Mouse (Mus musculus): ENCODE results near the gene Smim24.

Smim24 gene

GRCm38 (mm10) chr10:81392781-81393185 is at the start of gene Smim24:
Gene Smim24, plus strand, starts transcription at chr10:81393051.
- no peak for DNase-seq (ENCODE audit: extremely low read depth, insufficient read length, low spot score)

GRCm38 (mm10) chr10:81344421-81345161 is 48.3 kb upstream of the Smim24 start:
- no peak for DNase-seq (ENCODE audit: extremely low read depth, insufficient read length, low spot score)

- DNase-seq (ENCODE audit: extremely low read depth, insufficient read length, low spot score) = no peak
Measured at GRCm38 (mm10) chr10:81345162-81345534, 47.7 kb upstream of the Smim24 start.

- no peak for DNase-seq (ENCODE audit: extremely low read depth, insufficient read length, low spot score)
Measured at GRCm38 (mm10) chr10:81346453-81347067, 46.3 kb upstream of the Smim24 start.

DNA sequence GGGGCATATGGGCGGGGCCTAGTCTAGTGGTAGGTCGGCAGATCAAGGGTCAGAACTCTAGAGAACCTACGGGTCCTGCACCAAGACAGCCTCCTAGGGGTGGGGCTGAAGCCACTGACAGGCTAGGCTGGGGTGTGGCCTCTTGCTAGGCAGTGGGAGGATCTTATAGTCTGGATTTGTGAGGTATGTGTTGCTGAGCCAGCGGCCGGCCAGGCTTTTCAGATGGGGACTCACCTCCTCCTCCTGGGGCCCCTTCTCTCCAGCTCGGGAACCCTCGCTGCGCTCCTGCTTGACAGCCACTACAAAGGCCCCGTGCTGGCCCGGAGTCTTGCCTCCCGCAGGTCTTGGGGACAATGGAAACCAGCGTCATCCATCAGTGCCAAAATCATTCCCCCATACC is 43.7 kb upstream of the Smim24 start:
- peak; percentile 72 for DNase-seq (ENCODE audit: extremely low read depth, insufficient read length, low spot score)

- DNase-seq (ENCODE audit: extremely low read depth, insufficient read length, low spot score) = no peak
Measured at GRCm38 (mm10) chr10:81349961-81350350, 42.9 kb upstream of the Smim24 start.

DNA sequence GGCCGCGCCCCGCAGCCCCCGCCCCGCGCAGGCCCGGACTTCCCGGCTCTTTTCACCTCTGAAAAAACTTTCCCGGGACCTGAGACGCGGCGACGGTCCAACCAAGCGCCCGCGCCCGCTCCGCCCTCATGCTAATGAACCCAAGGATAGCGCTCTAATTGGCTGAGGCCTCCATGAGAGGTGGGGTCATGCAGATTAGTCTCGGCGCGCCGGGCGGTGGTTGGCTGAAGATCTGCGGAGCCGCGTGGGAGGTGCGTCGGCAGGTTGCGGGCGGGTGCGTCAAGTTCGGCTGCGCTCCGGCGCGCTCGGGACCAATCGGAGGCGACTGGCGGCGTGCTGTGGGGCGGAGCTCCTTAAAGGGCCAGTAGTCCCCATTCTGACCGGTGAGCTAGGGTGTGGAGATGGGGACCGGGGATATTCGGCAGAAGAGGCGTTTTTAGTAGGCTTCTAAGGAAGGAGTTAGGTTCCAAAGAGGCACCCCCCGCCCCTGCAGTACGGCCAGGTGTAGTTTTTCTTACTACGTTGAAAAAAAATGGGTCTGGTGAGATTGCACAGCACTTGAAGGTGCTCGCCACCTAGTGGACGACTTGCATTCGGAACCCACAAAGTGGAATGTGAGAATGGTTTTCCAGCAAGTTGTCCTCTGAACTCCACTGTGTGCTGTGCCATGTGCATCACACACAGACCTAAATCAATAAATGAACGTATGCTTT is 42.3 kb upstream of the Smim24 start, which contains the start of gene Hmg20b:
TSS of gene Hmg20b (minus strand) at position 130 of the 713 bp plus-strand sequence.
- DNase-seq (ENCODE audit: extremely low read depth, insufficient read length, low spot score) = peak; percentile 100

GRCm38 (mm10) chr10:81351678-81352291 is 41.1 kb upstream of the Smim24 start:
- no peak for DNase-seq (ENCODE audit: extremely low read depth, insufficient read length, low spot score)

DNA sequence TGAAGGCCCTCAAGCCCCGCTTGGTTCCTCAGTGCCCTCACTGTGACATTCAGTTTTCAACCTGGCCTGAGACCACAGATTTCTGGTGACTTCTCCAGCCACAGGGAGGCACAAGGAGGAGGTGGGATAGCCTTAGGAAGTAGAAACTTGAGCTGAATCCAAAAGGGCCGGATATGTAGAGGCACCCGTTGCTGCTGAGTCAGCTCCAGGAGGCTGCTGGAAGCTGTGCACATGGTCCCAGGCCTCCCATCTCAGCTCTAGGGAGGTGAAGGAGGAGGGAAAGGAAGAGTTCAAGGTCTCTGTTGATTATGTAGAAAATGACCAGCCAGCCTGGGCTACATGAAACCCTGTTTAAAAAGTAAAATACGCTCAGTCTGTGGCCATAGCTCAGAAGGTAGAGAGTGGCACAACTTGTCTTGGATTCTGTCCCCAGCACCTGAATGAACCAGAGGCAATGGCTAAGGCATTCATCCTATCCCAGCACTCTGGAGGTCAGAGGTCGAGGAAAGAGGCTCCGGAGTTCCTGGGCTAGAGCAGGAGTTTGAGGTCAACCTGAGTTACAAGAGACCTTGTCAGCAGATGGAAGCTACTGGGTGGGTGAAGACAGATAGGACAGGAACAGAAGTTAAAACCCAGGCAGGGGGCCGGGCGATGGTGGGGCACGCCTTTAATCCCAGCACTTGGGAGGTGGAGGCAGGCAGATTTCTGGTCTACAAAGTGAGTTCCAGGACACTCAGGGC is 37.9 kb upstream of the Smim24 start:
- DNase-seq (ENCODE audit: extremely low read depth, insufficient read length, low spot score) = no peak

DNA sequence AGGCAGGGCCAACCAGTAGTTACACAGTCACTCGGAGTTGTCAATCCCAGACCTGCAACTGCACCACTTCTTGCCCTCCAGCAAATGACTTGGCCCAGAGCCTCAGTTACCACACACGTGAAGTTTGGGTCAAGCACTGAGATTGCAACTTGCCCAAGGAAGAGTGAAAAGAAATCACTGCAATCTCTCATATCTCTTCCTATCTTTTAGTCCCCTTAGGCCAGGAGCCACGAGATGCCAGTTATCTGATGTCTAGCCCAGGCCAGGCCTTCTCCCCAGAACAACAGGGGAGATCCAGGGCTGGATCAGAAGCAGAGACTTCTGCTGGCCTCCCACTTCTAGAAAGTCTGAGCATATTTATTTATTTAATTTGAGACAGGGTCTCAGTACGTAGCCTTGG is 37.3 kb upstream of the Smim24 start:
- DNase-seq (ENCODE audit: extremely low read depth, insufficient read length, low spot score) = no peak

DNA sequence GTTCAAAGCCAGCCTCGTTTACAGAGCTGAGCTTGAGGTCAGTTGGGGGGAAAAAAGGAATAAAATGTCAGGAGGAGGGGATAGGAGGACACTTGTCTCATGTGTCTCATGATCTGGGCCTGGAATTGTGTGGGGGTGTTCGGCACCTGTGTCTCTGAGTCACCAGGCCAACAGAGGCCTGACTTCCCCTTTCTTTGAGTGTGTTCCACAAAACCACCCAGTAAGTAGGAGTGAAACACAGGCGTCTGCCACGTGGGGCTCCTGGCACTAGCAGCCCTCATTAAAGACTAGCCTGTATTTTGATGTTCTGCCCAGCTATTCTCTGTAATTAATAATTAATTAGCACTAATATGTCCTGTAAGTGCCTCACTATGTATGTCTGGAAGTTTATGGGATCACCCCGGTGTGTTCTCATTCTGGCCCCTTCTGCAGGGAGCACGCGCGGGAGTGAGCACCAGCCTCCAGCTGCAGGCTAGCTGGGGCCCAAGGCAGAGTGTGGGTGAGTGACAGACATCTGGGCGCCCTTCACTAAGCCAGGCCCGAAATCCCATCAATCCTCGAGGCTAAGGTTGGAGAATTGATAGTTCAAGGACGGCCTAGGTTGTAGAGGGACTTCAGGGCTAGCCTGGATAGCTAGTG is 36.4 kb upstream of the Smim24 start:
- no peak for DNase-seq (ENCODE audit: extremely low read depth, insufficient read length, low spot score)

DNA sequence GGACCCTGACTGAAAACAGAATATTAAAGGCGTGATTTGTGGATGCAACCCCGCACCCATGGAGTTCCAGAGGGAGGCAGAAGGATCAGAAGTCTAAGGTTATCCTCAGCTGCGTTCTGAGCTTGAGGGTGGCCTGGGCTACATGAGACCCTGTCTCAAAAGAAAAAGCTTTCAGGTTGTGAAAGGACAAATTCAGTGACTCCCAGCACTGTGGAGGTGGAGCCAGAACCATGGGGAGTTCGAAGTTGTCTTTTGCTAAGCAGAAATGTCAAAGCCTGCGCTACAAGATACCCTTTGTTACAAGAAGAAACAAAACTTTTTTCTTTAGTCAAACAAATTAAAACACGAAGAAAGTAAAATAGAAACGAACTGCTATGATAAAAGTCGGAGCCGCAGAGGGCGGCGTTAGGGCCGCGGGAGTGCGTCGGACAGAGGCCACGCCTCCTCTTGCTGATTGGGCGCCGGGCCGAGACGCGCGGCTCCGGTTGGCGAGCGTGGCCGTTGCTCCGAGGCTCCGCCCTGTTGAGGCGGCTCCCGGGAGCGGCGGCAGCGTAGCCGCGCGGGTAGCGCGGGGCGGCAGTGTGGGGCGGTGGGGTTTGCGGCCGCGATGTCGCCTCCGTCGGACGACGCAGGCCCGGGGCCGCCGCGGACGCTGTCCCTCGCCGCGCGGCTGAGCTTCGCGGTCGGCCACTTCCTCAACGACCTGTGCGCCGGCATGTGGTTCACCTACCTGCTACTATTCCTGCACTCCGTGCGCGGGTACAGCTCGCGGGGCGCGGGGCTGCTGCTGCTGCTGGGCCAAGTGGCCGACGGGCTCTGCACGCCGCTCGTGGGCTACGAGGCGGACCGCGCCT is 35.6 kb upstream of the Smim24 start, which contains the start of gene Mfsd12:
TSS of gene Mfsd12 (plus strand) at position 501 of the 854 bp plus-strand sequence.
- peak; percentile 87 for DNase-seq (ENCODE audit: extremely low read depth, insufficient read length, low spot score)

GRCm38 (mm10) chr10:81358209-81358608 is 34.6 kb upstream of the Smim24 start:
- no peak for DNase-seq (ENCODE audit: extremely low read depth, insufficient read length, low spot score)

GRCm38 (mm10) chr10:81358841-81359240 is 34.0 kb upstream of the Smim24 start:
- no peak for DNase-seq (ENCODE audit: extremely low read depth, insufficient read length, low spot score)

- no peak for DNase-seq (ENCODE audit: extremely low read depth, insufficient read length, low spot score)
Measured at GRCm38 (mm10) chr10:81360721-81361120, 32.1 kb upstream of the Smim24 start.

DNA sequence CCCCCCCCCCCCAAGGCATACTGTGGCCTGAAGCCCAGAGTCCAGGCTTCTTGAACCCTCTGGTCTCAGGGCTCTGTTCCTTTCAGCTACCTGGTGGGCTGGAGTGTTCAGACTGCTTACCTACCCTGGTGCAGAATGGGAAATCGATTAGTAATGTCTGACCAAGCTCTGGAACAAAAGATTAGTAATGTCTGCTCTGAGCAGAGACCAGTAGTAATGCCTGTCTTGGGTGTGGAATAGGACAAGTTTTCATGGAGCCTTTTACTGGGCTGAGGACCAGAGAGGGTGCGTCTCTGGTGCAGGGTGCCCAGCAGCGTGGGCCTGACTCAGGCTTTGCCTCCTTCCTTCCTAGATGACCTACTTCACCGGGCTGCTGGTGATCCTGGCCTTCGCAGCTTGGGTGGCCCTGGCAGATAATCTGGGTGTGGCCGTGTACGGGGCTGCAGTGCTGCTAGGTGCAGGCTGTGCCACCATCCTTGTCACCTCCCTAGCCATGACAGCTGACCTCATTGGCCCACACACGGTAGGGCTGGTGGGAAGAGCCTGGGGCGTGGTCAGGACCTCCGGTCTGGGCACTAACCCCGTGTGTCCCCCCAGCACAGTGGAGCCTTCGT is 30.4 kb upstream of the Smim24 start:
- no peak for DNase-seq (ENCODE audit: extremely low read depth, insufficient read length, low spot score)

- no peak for DNase-seq (ENCODE audit: extremely low read depth, insufficient read length, low spot score)
Measured at GRCm38 (mm10) chr10:81363436-81364346, 29.2 kb upstream of the Smim24 start.

DNA sequence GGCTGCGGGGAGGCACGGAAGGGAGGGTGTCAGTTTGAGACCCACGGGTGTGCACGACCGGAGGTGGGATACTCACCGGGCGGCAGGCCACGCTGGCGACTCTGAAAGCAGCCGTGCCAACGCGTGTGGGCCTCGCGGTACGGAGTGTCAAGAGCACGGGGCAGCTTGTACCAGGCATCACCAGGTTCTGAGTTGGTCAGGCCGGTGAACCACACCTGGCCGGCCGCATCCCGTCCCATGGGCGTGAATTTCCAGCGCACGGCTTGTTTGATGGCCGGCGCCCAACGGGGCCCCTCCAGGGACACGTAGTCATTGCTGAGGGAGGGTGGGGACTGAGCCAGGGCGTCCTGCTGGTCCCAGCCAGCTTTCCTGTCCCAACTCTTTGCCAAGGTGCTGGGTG is 28.2 kb upstream of the Smim24 start:
- DNase-seq (ENCODE audit: extremely low read depth, insufficient read length, low spot score) = peak; percentile 61
